Mouse (Mus musculus) CH12.LX (cell line): ENCODE measurements at regions not wholly inside any gene's neighbourhood (a gene's known extent, or its start where the extent isn't known, plus 50 kb on each side); places are given as distances from the start of the nearest gene placed in this dataset.

Source experiments
- CTCF ChIP-seq, 2 experiments: IDR thresholded peaks in 1 of 2; conservative IDR thresholded peaks in 1 of 2; 2 replicates each; pipeline ENCODE4 v1.5.1; 2011 to 2012; ENCODE audit warnings: low read depth in 2 of 2, low read length in 2 of 2, improper control_type of control experiment in 1 of 2, inconsistent platforms in 1 of 2, mild to moderate bottlenecking in 1 of 2, moderate library complexity in 1 of 2
- EP300 ChIP-seq: IDR thresholded peaks from 2 replicates; pipeline ENCODE4 v1.6.1; 2011; ENCODE audit warnings: low read length, improper control_type of control experiment
- JUND ChIP-seq: conservative IDR thresholded peaks from 2 replicates; pipeline ENCODE4 v1.6.1; 2011; ENCODE audit warnings: low read depth, low read length, improper control_type of control experiment
- KAT2A ChIP-seq: IDR thresholded peaks from 2 replicates; pipeline ENCODE4 v1.6.1; 2012; ENCODE audit warnings: low read length, improper control_type of control experiment, inconsistent platforms; ENCODE audit not compliant: insufficient replicate concordance
- MAFK ChIP-seq: IDR thresholded peaks from 2 replicates; pipeline ENCODE4 v1.6.1; 2011; ENCODE audit warnings: low read length, improper control_type of control experiment; ENCODE audit not compliant: insufficient replicate concordance
- MAX ChIP-seq: IDR thresholded peaks from 2 replicates; pipeline ENCODE4 v1.6.1; 2011; ENCODE audit warnings: low read length, improper control_type of control experiment
- MYC ChIP-seq: IDR thresholded peaks from 2 replicates; pipeline ENCODE4 v1.6.1; 2011; ENCODE audit warnings: low read depth, mild to moderate bottlenecking, improper control_type of control experiment, low read length
- POLR2A ChIP-seq: IDR thresholded peaks from 2 replicates; pipeline ENCODE4 v1.6.1; 2011; ENCODE audit warnings: low read depth, mild to moderate bottlenecking, improper control_type of control experiment, low read length
- RCOR1 ChIP-seq: conservative IDR thresholded peaks from 2 replicates; pipeline ENCODE4 v1.6.1; 2012; ENCODE audit warnings: low read depth, mild to moderate bottlenecking, inconsistent platforms, low read length, improper control_type of control experiment
- USF1 ChIP-seq: IDR thresholded peaks from 2 replicates; pipeline ENCODE4 v1.6.1; 2014; ENCODE audit warnings: low read depth, mild to moderate bottlenecking, inconsistent platforms, low read length, improper control_type of control experiment
- ZC3H11A ChIP-seq: IDR thresholded peaks from 2 replicates; pipeline ENCODE4 v1.6.1; 2012; ENCODE audit warnings: low read depth, mild to moderate bottlenecking, inconsistent platforms, low read length, improper control_type of control experiment
- ZNF384 ChIP-seq: IDR thresholded peaks from 2 replicates; pipeline ENCODE4 v1.6.1; 2012; ENCODE audit warnings: low read depth, low read length, improper control_type of control experiment, inconsistent platforms

- no peak for TF ChIP-seq KAT2A
- TF ChIP-seq EP300, result no peak
- no peak for TF ChIP-seq POLR2A
- TF ChIP-seq MAFK, result no peak
- TF ChIP-seq JUND, result no peak
- TF ChIP-seq MYC, result no peak
- no peak for TF ChIP-seq MAX
- no peak for TF ChIP-seq ZC3H11A
- TF ChIP-seq CTCF (conservative IDR thresholded peaks at IDR 0.05 in 1 of 2, IDR thresholded peaks at IDR 0.05 in 1 of 2; ENCODE audit: low read depth in 2 of 2, low read length in 2 of 2), result no peak
- no peak for TF ChIP-seq USF1
- no peak for TF ChIP-seq RCOR1
- TF ChIP-seq ZNF384, result peak; percentile 41; the same call in 1 of the 2 replicates
Measured at GRCm38 (mm10) chr9:120864410-120864809, 64.6 kb upstream of the Ctnnb1 start.
